Mouse (Mus musculus): ENCODE results near the gene Galnt10.

DNA sequence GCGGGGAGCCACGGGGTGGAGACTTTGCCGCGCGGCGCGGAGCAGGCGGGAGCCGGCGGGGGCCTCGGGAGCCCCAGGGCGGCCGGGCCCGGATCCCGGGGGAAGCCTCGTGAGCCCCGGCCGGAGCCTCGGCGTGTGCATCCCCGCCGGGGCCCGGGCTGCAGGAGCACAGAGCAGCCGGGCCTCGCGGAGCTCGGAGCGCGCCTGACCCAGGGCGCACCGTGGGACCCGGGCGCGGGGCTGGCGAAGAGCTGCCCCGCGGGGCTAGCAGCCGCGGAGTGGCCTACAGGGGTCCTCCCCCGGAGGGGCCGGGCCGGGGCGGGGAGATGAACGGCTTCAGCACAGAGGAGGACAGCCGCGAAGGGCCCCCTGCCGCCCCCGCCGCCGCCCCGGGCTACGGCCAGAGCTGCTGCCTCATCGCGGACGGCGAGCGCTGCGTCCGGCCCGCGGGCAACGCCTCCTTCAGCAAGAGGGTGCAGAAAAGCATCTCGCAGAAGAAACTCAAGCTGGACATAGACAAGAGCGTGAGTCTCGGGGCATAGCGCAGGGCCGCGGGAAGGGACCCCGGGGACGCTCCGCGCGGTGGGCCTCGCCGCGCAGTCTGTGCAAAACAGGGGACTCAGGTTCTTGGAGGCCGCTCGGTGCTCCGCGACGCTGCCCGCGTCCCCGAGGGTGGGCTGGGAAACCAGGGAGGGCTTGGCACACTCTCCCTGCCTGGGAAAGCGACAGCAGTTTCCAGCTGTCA is 156.7 kb downstream of the Galnt10 start:
- no peak for TF ChIP-seq CTCF (IDR thresholded peaks at IDR 0.05; ENCODE audit: low read depth, low read length)
- TF ChIP-seq POLR2A (IDR thresholded peaks at IDR 0.05; ENCODE audit: borderline replicate concordance, low read depth, low read length): no peak
